Mouse (Mus musculus): ENCODE measurements around the gene Cyb5b.

DNA sequence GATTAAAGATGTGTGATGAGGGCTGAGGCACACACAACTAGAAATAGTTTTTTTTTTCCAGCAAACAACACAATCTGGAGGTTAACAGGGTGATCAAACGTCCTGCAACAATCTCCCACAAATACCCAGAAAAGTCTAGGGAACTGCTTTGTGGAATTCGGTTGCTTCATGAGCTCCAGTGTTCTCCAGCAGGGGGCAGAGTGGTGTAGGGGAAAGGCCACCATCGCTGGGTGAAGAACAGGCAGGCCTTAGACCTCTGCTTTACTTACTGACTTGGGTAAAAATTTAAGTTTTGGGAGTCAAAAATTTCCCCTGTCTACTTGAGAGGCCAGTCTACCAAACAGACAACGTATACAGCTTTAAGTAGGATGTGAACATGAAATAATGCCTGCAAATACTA is 45.9 kb upstream of the Cyb5b start:
- TF ChIP-seq TAL1 (IDR thresholded peaks at IDR 0.05; ENCODE audit: low read length) (no peak), GATA1 (IDR thresholded peaks at IDR 0.05; ENCODE audit: low read length) (no peak)

Measured in erythroblast, embryonic 14.5 days (primary cell).